ENCODE assay signal across 8 mouse cellular contexts in genomic region chr9:7176618-7177610, GRCm38 (mm10). TPM values are rescaled to one million over a fixed set of nuclear protein-coding genes. Genes with fewer than 3 reads are reported as not detected.
DNase-seq lines count a peak whose midpoint lies in the region; ATAC-seq lines count a peak whose summit lies in the region.

No protein-coding gene starts in this region.

- 10% methylated on average over 41 of the region's 41 CpGs for WGBS in intestine, embryonic 16.5 days

- DNase-seq in adrenal gland, adult 8-10 months: peak; percentile 83
- peak; percentile 83 for DNase-seq in embryo, embryonic 9.5 days (ENCODE audit: extremely low spot score)
- DNase-seq in gastrocnemius, postnatal 4 days (ENCODE audit: low spot score in 2 of 2): peak; percentile 66 to 83
- peak; percentile 94 to 98 for DNase-seq in left cerebral cortex, postnatal 25 days (ENCODE audit: low spot score in 2 of 2)
- DNase-seq in mesoderm, embryonic 11.5 days (ENCODE audit: low read depth, low spot score): peak; percentile 94
- peak; percentile 95 to 96 for DNase-seq in right cerebral cortex, postnatal 36 days (ENCODE audit: low spot score in 2 of 2)
- DNase-seq in urinary bladder, postnatal 4 days (ENCODE audit: low spot score in 2 of 2): peak; percentile 81 to 86

- no peaks in the 10 kb centered on the region for H3K27me3 ChIP-seq in intestine, embryonic 16.5 days (replicated peaks; ENCODE audit: control insufficient read depth, insufficient read depth, low read length)

- no peaks in the 10 kb centered on the region for H3K9me3 ChIP-seq in intestine, embryonic 16.5 days (ENCODE audit: control insufficient read depth, low read length)

- ATAC-seq in intestine, embryonic 16.5 days: peak; percentile 100

- H3K27ac ChIP-seq in intestine, embryonic 16.5 days (ENCODE audit: low read length): no peak overlapping the region

- H3K4me1 ChIP-seq in intestine, embryonic 16.5 days (ENCODE audit: control insufficient read depth, insufficient read depth, low read length): no peaks in the 10 kb centered on the region

- intact Hi-C loops in left cerebral cortex, postnatal 25 days (cut with DNase I): no loop called here

- no peaks in the 10 kb centered on the region for H3K36me3 ChIP-seq in intestine, embryonic 16.5 days (ENCODE audit: control insufficient read depth, insufficient read depth, low read length)

- H3K4me3 ChIP-seq in intestine, embryonic 16.5 days (ENCODE audit: low read length): peak overlapping the region; percentile 57

- H3K4me2 ChIP-seq in intestine, embryonic 16.5 days (ENCODE audit: low read depth, low read length): peak overlapping the region; percentile 91

- H3K9ac ChIP-seq in intestine, embryonic 16.5 days (ENCODE audit: low read depth, low read length): peak overlapping the region; percentile 71

RNA-seq across cellular contexts. Expression of gene Dync2h1, which starts 7.3 kb away (rescaled TPM):
- 10 to 100 TPM; 15.3 to 32.3 (median 19.9) TPM for total RNA-seq in adrenal gland, adult 8-10 months (2022)
- total RNA-seq in gastrocnemius, postnatal 4 days (2021): 1 to 10 TPM; 7.3 to 8.3 TPM
- polyA plus RNA-seq in intestine, embryonic 16.5 days (2015; fragmentation: Nextera tagmentation; extraction: Ambion mirVana): 8.1 and 8.3 TPM in 2 replicates
- 10 to 100 TPM; 29.2 to 32.1 TPM for total RNA-seq in left cerebral cortex, postnatal 25 days (2021)

RNA-seq across cellular contexts. Expression of gene Dcun1d5, which starts 7.4 kb away (rescaled TPM):
- 10 to 100 TPM; 69.6 to 91.1 (median 74.0) TPM for total RNA-seq in adrenal gland, adult 8-10 months (2022)
- total RNA-seq in gastrocnemius, postnatal 4 days (2021): 10 to 100 TPM; 64.0 to 67.7 TPM
- 82.1 and 84.5 TPM in 2 replicates for polyA plus RNA-seq in intestine, embryonic 16.5 days (2015; fragmentation: Nextera tagmentation; extraction: Ambion mirVana)
- 10 to 100 TPM; 81.5 to 82.1 TPM for total RNA-seq in left cerebral cortex, postnatal 25 days (2021)
